Mouse (Mus musculus) brain, embryonic 14.5 days (tissue): ENCODE data around the gene Rin3.

Experiments
- CTCF ChIP-seq: fragments of 200-500 bp; IDR thresholded peaks from 2 replicates; pipeline ENCODE4 v1.5.1; 2012; ENCODE audit warnings: inconsistent platforms, mild to moderate bottlenecking, moderate library complexity, borderline replicate concordance; ENCODE audit not compliant: insufficient read depth, insufficient read length; ENCODE audit errors: extremely low read depth
- POLR2A ChIP-seq: fragments of 200-500 bp; IDR thresholded peaks from 2 replicates; pipeline ENCODE4 v1.6.1; 2012; ENCODE audit warnings: mild to moderate bottlenecking, inconsistent platforms, borderline replicate concordance; ENCODE audit not compliant: poor library complexity, insufficient read depth, insufficient read length, severe bottlenecking; ENCODE audit errors: extremely low read depth

DNA sequence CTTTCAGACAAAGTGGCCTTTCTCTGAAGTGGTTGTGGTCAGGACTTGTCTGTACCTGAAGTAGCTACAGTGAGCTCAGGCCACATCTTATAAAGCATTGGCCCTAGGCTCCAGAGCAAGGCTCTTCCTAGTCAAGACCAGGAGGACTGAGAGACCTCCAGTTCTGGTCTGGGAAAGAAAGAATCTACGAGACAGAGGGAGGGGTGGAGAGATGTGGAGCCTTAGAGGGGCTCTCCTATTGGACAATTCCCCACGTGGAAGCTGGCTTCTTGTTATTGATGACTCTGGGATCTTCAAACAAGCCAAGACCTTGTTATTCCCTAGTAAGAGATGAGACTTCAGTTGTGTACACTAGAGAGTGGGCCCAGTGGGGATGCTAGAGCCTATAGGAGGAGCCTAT is 6.0 kb downstream of the Rin3 start:
- TF ChIP-seq CTCF (no peak), POLR2A (no peak)
